Mouse (Mus musculus) erythroid progenitor cell, adult 5-6 weeks (primary cell): ENCODE data around the gene Gm10563. TPM values are rescaled to one million over a fixed set of nuclear protein-coding genes. Genes with fewer than 3 reads are reported as not detected.
"Not testable (repeated sequence)": the region's sequence is repeated elsewhere in the genome, so short reads cannot be mapped to it uniquely, and the experiment has no call there.

Experiments
- ATAC-seq: replicated peaks from 2 replicates; pipeline ENCODE4 v1.8.0; 2016; ENCODE audit warnings: moderate number of reproducible peaks, mild to moderate bottlenecking, moderate TSS enrichment, inconsistent platforms; ENCODE audit not compliant: poor library complexity, low FRiP score, severe bottlenecking
- total RNA-seq, 2 experiments: library from RNA; stranded (forward) in 1 of 2; stranded (reverse) in 1 of 2; fragments of 150-400 nt in 1 of 2; fragments of 186-747, 209-891 nt in 1 of 2; gene quantifications; 2 replicates each; pipeline versions ENCODE4 v1.2.3 to v1.2.4; 2015 to 2017; ENCODE audit warnings: low replicate concordance in 2 of 2

Gm10563 gene
- total RNA-seq, 2 experiments from 2014 or later = not detected

DNA sequence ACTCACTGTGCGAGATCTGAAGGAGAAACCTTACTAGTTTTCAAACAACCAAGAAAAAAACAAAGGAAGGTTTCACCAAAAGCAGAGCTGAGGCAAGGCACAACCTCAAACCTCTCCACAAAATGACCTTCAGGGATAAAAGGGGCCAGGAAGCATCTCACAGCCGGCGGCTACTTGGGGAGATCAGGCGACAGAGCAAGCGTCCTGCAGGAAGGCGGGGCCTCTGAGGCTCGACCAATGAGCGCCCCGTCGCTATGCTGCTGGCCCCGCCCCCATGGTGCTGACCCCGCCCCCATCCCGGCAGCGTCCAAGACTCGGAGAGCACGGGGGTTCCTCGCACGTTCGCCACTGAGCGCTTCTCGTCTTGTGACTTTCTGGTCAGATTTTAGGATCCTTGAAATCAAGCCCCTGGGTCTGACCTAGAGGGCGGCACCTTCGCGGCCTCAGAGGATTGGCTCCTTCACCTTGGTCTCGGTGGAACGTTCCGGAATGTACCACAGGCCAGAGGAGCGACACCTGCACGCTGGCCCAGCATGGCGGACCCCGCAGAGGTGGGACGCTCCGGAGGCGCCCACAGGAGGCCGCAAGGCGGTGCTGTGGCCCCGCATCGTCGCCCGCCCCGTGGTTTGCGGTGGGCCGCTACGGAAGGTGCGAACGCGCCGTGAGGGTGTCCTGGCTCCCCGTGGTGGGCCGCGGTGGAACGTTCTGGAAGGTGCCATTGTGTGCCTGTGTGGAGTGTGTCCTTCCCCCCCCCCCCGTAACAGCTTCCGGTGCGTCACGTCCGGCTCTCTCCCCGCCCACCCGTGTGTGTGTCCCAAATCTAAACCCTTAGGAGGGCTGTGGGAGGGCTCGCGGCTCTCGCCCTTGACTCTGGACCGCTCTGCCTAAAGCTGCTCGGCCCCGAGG, 43.9 kb downstream of the Gm10563 start, which contains the start of gene Slc35e2:
TSS of gene Slc35e2 (plus strand) at position 326 of the 906 bp plus-strand sequence.
- ATAC-seq = peak; percentile 88

DNA sequence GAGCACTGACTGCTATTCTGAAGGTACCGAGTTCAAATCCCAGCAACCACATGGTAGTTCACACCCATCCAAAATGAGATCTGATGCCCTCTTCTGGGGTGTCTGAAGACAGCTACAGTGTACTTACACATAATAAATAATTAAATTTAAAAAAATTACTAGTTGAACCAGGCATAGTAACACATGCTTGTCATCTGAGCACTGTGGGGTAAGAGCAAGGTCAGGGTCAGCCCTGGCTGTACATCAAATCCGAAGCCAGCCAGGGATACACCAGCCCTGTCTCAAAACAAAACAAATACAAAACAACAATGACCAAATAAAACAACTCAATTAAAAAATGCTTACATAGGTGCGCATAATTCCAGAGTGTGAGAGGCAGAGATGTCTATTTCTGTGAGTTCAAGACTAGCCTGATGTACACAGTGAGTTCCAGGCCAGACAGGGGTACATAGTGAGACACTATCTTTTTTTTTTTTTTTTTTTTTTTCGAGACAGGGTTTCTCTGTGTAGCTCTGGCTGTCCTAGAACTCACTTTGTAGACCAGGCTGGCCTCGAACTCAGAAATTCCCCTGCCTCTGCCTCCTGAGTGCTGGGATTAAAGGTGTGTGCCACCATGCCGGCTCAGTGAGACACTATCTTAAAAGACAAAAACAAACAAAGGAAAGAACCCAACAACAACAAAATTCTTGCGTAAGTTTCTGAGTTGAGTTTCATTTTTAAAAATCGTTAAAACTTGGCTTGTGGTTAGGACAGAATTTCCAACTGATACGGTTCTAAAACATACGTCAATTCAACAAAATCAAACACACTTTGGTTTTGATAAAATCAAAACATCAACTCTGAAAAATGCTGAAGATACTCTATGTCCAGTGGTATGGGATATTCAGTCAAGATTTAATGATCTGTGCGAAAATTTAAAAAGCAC, 45.0 kb downstream of the Gm10563 start:
- no peak for ATAC-seq

DNA sequence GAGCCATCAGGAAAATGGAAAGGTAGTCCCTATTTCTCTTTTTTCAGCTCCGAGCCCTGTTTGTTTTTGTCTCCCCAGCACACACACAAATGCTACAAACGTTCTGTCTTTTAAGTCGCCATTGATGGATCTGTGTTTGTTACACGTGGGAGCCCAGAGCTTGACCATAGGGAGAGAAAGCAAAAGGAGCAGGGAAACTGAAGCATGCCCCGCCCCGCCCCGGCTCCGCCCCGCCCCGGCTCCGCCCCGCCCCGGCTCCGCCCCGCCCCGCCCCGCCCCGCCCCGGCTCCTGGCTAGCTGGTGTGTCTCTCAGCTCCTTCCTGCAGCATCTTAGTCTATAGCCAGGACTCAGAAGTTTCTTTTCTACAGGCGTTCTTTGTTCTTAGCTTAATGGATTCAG, 46.7 kb downstream of the Gm10563 start:
- ATAC-seq = no peak

DNA sequence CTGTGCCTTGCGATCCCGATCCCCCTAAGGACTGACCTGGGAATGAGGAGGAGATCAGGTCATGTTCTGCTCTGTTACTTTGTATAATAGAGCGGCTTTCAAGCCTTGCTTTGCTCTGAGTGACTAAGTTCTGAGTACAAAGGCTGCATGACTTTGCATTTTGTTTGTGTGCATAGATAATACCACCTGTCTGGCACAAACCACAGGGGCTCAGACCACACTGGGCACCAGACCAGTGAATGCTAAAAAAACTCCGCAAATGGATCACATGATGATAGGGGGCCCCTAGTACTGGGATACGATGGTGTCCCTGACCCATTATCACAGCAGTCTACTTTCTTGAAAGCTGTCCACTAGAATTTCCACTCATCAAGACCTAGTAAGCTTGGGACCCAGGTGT, 48.6 kb downstream of the Gm10563 start:
- ATAC-seq = no peak

DNA sequence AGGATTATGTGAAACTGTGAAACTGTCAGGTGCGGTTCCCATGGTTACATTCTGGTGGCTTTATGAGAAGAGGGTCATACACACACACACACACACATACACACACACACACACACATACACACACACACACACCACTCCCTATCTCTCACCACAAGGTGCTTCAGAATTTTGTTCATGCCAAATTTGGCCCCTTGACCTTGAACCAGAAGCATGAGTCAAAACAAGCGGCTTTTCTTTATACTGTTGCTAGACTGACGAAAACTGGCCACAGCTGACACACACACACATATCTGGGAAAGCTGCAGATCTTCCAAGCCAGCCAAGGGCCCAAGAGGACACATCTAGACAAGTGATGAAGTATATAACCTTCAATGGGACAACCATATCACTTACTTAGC, 49.4 kb downstream of the Gm10563 start:
- no peak for ATAC-seq

DNA sequence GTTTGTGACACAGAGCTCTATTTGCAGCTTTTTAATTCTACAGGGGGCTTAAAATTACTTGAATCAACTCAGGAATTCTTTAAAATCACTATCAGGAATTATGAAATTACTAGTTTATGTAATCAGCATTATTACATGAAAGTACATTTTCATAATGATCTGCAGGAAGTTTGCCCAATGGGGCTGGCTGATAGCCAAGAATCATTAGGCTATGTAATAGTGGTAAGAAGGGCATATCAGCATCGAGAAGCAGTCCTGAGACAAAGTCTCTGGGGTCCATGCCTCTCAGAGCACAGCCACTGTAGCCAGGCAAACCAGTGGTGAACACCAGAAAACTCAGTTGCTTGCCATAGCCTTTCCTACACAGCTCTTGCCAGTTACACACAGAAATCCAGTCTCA, 51.4 kb downstream of the Gm10563 start:
- ATAC-seq = no peak

DNA sequence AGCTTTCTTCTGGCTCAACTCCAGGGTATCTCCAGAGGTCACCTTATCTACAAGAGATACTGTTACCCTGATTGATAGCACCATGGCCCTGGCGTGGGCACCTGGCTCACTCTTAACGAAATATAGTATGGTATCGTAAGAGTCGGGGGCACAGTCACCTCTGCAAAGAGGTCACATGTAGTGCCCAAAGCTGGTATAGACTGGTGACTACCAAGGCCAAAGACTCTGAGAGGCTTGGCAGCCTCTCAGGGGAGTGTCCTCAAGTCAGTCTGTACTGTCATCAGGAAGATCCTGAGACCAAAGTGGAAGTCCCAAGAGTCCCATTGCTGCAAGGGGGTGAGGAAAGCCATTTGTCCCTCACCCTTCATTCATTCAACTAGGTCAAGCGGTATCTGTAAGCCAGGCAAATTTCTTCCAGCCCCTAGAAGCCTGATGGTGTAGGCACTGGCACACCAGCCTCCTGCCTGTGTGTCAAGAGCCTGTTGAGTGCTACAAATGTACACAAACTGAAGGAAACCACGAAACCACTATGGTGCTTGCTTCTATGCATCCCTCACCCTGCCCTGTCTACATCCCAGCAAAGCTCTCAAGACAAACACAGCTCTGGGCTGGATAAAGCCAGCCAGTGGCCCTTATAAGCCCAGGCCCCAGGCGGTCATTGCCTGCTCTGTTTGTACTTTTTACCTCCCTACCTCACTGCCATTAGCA, 54.0 kb downstream of the Gm10563 start:
- no peak for ATAC-seq

DNA sequence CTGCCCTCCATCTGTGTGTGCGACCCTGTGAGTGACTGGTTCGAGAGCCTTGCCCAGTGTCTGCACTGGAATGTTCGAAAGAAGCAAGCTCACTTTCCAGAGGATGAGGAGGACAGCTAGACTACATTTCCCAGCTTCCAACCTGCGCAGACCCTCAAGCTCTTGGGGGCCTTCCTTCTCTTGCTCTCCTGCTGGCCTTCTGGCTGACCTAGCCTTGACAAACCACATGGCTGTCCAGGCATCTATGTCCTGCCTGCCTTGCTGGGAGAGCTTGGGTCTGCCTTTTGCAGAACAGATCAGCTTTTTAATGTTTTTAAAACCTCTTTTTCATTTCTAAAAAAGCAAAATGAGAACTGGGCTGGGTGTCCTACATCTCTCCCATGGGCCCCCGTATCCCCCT, 55.9 kb downstream of the Gm10563 start:
- ATAC-seq = no peak

DNA sequence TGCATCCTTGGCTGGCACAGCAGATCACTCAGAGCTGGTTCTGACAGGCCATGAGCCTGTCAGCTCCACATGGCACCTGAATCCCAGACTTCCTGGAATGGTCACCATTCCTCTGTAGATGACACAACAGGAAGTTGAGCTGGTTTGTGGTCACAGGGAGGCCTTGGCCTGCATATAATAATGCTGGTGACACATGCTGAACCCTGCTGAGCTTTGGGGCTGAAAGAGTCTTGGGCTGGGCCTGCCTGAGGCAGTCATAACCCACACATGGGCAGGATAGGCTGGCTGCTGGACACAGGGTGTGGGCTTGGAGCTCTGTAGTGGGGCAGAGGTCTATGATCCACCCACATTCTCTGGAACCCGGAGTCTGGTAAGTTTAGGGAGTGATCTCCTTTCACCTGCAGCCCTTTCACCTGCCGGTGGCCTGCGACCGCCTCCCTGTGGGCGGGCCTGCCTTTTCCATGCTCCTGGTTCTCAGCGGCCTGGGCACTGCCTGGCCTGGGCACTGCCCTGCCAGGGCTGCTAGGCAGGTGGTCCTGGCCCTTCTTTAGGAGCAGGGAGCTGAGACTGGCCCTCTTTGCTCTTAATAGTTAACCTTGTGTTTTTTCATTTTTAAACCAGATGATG, 62.8 kb downstream of the Gm10563 start:
- ATAC-seq = no peak

DNA sequence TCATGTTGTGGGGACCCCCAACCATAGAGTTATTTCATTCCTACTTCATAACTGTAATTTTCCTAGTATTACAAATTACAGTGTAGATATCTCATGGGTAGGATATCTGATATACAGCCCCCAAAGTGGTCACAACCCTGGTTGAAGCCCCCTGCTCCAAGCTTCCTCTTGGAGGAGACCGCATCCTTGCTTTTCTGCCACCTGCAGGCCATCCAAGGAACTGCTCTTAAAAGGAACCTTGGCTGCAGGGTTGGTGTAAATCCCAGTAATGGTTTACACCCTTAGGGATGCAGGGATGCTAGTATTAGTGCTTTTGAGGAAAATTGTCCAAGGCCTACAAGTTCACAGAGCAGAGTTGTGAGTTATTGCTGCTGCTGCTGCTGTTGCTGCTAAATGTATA, 64.8 kb downstream of the Gm10563 start:
- ATAC-seq = peak; percentile 67

DNA sequence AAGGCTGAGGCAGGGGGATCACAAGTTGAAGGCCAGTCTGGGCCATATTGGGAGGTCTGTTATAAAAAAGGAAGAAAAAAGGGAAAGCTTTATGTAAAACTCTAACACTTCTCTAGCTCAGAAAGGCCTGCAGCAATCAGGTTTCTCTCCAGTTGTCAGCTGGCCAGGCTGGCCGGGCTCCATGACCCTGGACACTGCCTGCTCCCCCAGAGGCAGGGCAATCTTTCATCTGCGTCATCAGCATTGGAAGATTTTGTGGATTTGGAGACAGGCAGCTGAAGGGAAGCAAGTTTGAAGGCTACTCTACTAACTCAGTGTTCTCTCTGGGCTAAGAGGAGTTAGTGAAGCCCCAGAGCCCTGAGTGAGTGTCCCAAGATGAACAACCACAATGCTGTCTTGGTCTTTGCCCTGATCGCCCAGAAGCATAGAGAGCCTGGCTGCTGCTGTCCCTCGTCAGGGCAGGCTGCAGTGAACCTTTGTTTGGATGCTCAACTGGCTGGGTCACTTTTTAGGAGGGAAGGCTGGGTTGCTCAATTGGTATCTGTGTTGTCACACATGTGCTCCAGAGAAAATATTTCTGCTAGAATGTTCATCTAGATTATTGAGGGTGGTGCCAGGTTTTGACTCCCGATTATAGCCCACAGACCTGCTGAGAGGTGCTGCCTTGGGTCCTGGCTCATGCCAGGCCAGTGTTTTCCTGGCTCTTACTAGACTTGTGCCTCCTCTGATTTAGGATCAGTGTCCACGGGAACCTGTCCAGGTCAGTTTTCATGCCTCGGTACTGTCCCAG, 66.7 kb downstream of the Gm10563 start:
- ATAC-seq = no peak

DNA sequence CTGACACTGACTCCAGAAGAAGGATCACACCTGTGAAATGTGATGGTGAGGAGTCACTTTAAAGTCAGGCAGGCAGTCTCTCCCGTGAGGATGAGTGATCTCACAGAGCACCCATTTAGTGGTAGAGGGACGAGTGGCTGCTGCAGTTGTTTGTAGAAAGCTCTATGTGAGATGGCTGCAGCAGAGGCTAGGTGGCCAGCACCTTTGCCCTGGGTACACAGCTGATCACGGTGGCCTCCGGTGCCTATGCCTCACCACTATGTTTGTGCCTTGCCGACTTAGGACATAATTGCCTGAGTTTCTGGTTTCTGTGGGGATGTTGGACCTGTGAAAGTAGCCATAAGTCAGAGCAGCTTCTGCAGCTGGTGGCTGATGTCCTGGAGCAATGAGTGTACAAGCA, 67.5 kb downstream of the Gm10563 start:
- no peak for ATAC-seq

DNA sequence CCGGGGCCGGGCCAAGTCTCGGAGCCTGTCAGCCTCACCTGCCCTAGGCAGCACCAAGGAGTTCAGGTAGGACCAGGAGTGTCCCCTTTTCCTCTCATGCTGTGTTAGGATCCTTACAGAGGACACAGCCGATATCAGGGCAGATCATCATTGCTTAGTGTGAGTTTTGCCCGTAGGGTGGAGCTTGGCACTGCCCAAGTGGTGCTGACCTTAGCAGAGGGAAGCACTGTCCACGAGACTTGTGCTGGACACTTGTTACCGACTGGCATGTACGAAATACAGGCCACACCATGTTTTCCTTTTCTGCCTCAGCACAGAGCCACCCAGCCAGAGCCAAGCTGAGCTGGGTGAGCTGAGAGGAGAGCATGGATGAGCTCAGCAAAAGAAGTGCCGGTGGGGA, 68.1 kb downstream of the Gm10563 start:
- no peak for ATAC-seq

DNA sequence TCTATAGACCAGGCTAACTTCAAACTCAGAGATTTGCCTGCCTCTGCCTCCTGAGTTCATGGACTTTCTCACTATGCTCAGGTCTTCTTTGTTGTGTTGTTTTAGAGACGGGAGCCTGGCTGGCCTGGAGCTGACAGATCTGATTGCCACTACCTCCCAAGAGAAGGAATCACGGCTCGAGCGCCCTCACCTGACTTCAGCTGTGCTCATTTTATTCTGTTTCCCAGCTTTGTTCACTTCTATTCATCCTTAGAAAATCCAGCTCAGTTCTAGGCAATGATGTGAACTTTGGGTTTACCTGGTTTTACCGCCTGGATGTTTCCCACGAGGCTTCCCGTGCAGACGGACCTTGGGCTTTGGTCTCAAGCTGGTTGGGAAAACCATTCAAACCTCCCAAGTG, 69.7 kb downstream of the Gm10563 start:
- ATAC-seq = no peak

DNA sequence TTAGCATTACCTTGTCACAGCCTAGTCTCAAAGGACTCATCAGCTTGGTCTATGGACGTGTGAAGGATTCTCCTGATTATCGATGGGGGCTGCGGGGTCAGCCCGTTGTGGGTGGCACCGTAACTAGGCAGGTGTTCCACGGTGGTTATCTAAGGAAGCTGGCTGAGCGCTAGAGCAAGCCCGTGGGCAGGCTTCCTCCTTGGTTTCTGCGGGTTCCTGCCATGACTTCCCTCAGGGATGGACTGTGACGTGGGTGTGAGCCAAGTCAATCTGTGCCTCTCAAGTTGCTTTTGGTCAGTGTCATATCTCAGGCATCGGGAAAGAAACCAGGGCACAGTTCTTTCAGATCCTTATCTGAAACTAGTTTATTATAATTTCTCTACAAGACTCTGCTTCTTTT, 70.3 kb downstream of the Gm10563 start:
- no peak for ATAC-seq

DNA sequence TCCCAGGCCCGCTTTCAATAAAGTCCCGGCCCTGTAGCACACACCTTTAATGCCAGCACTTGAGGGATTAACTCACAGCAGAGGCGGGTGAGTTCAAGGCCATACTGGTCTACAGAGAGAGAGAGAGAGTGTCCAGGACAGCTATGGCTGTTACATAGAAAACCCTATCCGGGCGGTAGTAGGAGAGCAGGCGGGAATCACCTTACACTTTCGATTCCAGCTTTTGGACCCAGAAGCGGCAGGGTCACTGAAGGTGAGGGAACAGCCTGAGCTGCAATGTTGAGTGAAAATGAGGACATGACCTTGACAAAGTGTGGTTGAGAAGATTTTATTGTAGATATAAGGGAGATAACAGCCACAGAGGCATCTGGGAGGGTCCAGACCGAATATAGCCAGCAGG, 71.3 kb downstream of the Gm10563 start:
- no peak for ATAC-seq

DNA sequence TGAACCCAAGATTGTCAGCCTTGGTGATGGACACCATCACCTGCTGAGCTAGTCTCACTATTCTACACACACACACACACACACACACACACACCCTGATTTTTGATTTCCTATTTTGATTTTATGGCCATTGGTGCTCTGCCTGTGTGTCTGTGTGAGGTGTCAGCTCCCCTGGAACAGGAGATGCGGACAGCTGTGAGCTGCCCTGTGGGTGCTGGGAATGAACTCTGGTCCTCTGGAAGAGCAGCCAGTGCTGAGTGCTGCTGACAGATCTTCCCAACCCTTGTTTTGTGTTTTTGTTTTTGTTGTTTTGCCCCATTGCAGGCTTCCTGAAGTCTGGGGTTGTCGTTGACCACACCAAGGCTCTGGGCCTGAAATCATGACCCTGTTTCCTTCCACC, 72.1 kb downstream of the Gm10563 start:
- ATAC-seq = no peak

DNA sequence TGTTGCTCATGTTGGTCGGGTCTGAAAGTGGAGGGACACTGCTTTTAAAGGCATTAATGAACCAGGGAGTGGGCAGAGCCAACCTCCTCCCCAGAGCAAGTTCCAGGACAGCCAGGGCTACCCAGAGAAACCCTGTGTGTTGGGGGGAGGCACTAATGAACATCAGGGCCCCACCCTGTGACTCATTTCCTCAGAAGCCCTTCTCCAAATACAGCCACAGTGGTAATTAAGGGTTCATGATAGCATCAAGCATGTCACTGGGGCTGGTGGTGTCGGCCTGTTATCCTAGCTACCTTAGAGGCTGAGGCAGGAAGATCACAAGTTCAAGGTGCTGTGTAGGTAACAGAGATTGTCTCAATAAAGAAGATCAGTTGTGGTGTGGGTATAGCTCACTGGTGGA, 73.8 kb downstream of the Gm10563 start:
- ATAC-seq = no peak

DNA sequence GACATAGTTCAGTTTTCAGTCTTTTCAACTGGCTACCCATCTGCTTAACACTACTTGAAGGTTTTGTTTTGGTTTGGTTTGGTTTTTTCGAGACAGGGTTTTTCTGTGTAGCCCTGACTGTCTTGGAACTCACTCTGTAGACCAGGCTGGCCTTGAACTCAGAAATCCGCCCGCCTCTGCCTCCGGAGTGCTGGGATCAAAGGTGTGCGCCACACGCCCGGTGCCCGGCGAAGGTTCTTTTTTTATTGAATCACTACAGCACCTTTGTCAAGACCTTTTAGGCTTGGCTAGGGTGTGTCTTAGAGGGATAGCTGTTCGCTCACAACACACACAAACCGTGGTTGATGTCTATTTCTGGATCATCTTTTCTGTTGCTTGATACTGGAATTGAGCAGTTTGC, 74.9 kb downstream of the Gm10563 start:
- not testable (repeated sequence) for ATAC-seq
